Mouse (Mus musculus) intestine, embryonic 16.5 days (tissue): ENCODE data around the gene St7. TPM values are rescaled to one million over a fixed set of nuclear protein-coding genes. Genes with fewer than 3 reads are reported as not detected.

Source experiments
- ATAC-seq: fragments of 200-750 bp; cut with Nextera tagmentation; 2 replicates; pipeline ENCODE4 v1.8.0; 2017; ENCODE audit warnings: moderate TSS enrichment, moderate library complexity
- H3K27ac ChIP-seq: fragments of 300-500 bp; sonication (generic); 2 replicates; pipeline ENCODE4 v1.5.1; 2014; ENCODE audit warnings: mild to moderate bottlenecking, low read length
- H3K27me3 ChIP-seq: fragments of 300-500 bp; sonication (generic); replicated peaks from 2 replicates; pipeline ENCODE4 v1.6.1; 2014; ENCODE audit warnings: low read length, control low read depth, mixed read lengths; ENCODE audit not compliant: control insufficient read depth, insufficient read depth
- H3K36me3 ChIP-seq: fragments of 300-500 bp; sonication (generic); 2 replicates; pipeline ENCODE4 v1.6.1; 2014; ENCODE audit warnings: low read length, control low read depth; ENCODE audit not compliant: control insufficient read depth, insufficient read depth
- H3K4me1 ChIP-seq: fragments of 300-500 bp; sonication (generic); 2 replicates; pipeline ENCODE4 v1.6.1; 2014; ENCODE audit warnings: low read length, control low read depth, mixed read lengths; ENCODE audit not compliant: control insufficient read depth, insufficient read depth
- H3K4me2 ChIP-seq: fragments of 300-500 bp; sonication (generic); 2 replicates; pipeline ENCODE4 v1.6.1; 2014; ENCODE audit warnings: low read depth, low read length, control low read depth
- H3K4me3 ChIP-seq: fragments of 300-500 bp; sonication (generic); 2 replicates; pipeline ENCODE4 v1.5.1; 2014; ENCODE audit warnings: mild to moderate bottlenecking, low read length
- H3K9ac ChIP-seq: fragments of 300-500 bp; sonication (generic); 2 replicates; pipeline ENCODE4 v1.6.1; 2014; ENCODE audit warnings: low read depth, low read length
- H3K9me3 ChIP-seq: fragments of 300-500 bp; sonication (generic); 2 replicates; pipeline ENCODE4 v1.6.1; 2016; ENCODE audit warnings: low read length, control low read depth; ENCODE audit not compliant: control insufficient read depth
- WGBS: fragments of 180-500 bp; shearing (Covaris S2); extraction: QIAGEN DNeasy Blood & Tissue Kit; methylation state at CpG from one replicate; pipeline ENCODE4 v1.1.7; 2014; 5-methylcytosine and 5-hydroxymethylcytosine counted together
- polyA plus RNA-seq: library from polyadenylated mRNA; unstranded; fragments of >200 nt; fragmentation: Nextera tagmentation; extraction: Ambion mirVana; gene quantifications from 2 replicates; pipeline ENCODE4 v1.2.1, GENCODE M21; 2015

The St7 gene
- polyA plus RNA-seq, 1 experiment from 2014 or later = 20.5 TPM

DNA sequence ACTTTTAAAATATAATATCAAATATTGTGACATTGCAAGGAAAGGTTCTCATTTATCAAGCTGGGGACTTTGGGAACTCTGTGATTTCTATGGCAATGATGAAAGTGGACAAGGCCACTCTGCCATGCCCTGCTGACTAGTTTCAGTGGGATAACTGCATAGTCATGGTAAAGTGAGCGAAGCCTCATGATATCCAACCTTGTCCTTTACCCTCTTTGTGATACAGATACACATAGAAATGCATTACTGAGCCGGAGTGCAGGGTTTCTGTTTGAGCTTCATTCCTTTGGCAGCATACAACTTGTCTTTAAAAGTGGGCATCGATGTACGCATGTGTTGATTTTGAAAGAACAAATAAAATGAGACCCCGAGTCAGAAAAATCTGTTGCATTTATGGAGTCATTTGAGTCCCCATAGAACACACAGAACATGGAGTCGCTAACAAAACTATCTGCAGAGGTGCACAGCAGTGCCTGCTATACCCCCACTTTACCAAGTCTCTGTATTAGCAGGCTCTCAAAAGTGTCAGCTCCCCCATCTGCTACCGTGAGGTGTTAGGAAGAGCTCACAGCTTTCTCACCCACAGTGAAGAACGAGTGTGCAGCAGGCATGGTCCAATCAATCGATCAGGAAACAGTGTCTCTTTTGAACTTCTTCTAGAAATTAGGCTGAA lies 77.4 kb downstream of the St7 start:
- ATAC-seq = no peak
- H3K4me1 ChIP-seq = peaks cover 5% of the 10 kb centered on the region; the same call in 1 of the 2 replicates
- H3K4me3 ChIP-seq = no peak overlapping the region
- H3K36me3 ChIP-seq = no peaks in the 10 kb centered on the region
- no peak overlapping the region for H3K9ac ChIP-seq
- H3K27ac ChIP-seq = no peak overlapping the region
- no peaks in the 10 kb centered on the region for H3K9me3 ChIP-seq
- 78% methylated on average over 9 of the region's 9 CpGs for WGBS
- no peak overlapping the region for H3K4me2 ChIP-seq
- no peaks in the 10 kb centered on the region for H3K27me3 ChIP-seq

- H3K9ac ChIP-seq = no peak overlapping the region
- peaks cover 5% of the 10 kb centered on the region; the same call in 1 of the 2 replicates for H3K4me1 ChIP-seq
- 45% methylated on average over 8 of the region's 8 CpGs for WGBS
- H3K27me3 ChIP-seq = no peaks in the 10 kb centered on the region
- no peaks in the 10 kb centered on the region for H3K36me3 ChIP-seq
- no peak for ATAC-seq
- no peak overlapping the region for H3K27ac ChIP-seq
- H3K4me2 ChIP-seq = no peak overlapping the region
- no peak overlapping the region for H3K4me3 ChIP-seq
- no peaks in the 10 kb centered on the region for H3K9me3 ChIP-seq
These were observed 78.1 kb downstream of the St7 start for GRCm38 (mm10) chr6:17770645-17771345.

- no peak overlapping the region for H3K4me2 ChIP-seq
- no peak overlapping the region for H3K4me3 ChIP-seq
- no peak overlapping the region for H3K9ac ChIP-seq
- no peaks in the 10 kb centered on the region for H3K36me3 ChIP-seq
- ATAC-seq = no peak
- no peaks in the 10 kb centered on the region for H3K9me3 ChIP-seq
- no peak overlapping the region for H3K27ac ChIP-seq
- 78% methylated on average over 1 of the region's 1 CpGs for WGBS
- H3K27me3 ChIP-seq = no peaks in the 10 kb centered on the region
- H3K4me1 ChIP-seq = peaks cover 5% of the 10 kb centered on the region; the same call in 1 of the 2 replicates
These were observed 78.7 kb downstream of the St7 start for GRCm38 (mm10) chr6:17771456-17771855.

- H3K4me3 ChIP-seq = no peak overlapping the region
- no peaks in the 10 kb centered on the region for H3K9me3 ChIP-seq
- ATAC-seq = peak; percentile 71
- H3K27ac ChIP-seq = no peak overlapping the region
- H3K4me2 ChIP-seq = no peak overlapping the region
- WGBS = 50% methylated on average over 3 of the region's 3 CpGs
- H3K27me3 ChIP-seq = no peaks in the 10 kb centered on the region
- H3K4me1 ChIP-seq = peaks cover 7% of the 10 kb centered on the region; the same call in 1 of the 2 replicates
- no peaks in the 10 kb centered on the region for H3K36me3 ChIP-seq
- no peak overlapping the region for H3K9ac ChIP-seq
These were observed 79.8 kb downstream of the St7 start for GRCm38 (mm10) chr6:17772514-17772913.

- peaks cover 7% of the 10 kb centered on the region; the same call in 1 of the 2 replicates for H3K4me1 ChIP-seq
- no peak overlapping the region for H3K9ac ChIP-seq
- no peak overlapping the region for H3K4me2 ChIP-seq
- H3K27ac ChIP-seq = no peak overlapping the region
- H3K4me3 ChIP-seq = no peak overlapping the region
- ATAC-seq = no peak
- H3K36me3 ChIP-seq = no peaks in the 10 kb centered on the region
- 76% methylated on average over 7 of the region's 7 CpGs for WGBS
- H3K9me3 ChIP-seq = no peaks in the 10 kb centered on the region
- H3K27me3 ChIP-seq = no peaks in the 10 kb centered on the region
These were observed 83.3 kb downstream of the St7 start for GRCm38 (mm10) chr6:17776041-17776440.

GRCm38 (mm10) chr6:17777018-17777799 lies 84.5 kb downstream of the St7 start:
- H3K4me3 ChIP-seq = no peak overlapping the region
- no peak overlapping the region for H3K9ac ChIP-seq
- no peak overlapping the region for H3K4me2 ChIP-seq
- no peaks in the 10 kb centered on the region for H3K36me3 ChIP-seq
- no peaks in the 10 kb centered on the region for H3K27me3 ChIP-seq
- no peaks in the 10 kb centered on the region for H3K9me3 ChIP-seq
- ATAC-seq = no peak
- peaks cover 7% of the 10 kb centered on the region; the same call in 1 of the 2 replicates for H3K4me1 ChIP-seq
- no peak overlapping the region for H3K27ac ChIP-seq
- 81% methylated on average over 6 of the region's 6 CpGs for WGBS

GRCm38 (mm10) chr6:17778648-17779202 lies 86.0 kb downstream of the St7 start:
- Histone ChIP-seq H3K9me3 (no peaks in the 10 kb centered on the region), H3K27ac (no peak overlapping the region), H3K36me3 (no peaks in the 10 kb centered on the region), H3K9ac (no peak overlapping the region), H3K4me2 (no peak overlapping the region), H3K27me3 (no peaks in the 10 kb centered on the region), H3K4me3 (no peak overlapping the region), H3K4me1 (0 out of 2 replicates have a peak, but pooled peaks cover 2% of the 10 kb centered on the region)
- 82% methylated on average over 3 of the region's 3 CpGs for WGBS
- ATAC-seq = no peak

DNA sequence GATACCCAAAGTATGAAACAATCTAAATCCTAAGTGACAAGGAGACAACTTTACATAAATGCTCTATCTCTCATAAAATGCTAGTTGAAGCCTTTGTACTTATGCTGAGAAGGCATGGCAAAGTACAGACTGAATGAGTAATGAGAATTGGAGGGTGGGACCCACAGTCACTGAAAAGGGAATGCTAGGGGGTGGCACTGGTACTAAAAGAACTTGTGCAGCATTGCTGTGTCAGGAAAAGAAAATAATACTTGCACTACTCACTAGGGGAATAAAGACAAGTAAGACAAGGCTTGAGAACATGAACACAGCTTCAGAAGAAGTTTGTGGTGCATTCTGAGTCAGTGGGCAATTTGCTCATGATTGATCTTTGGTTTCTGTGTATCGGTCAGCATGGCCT lies 90.8 kb downstream of the St7 start:
- H3K9ac ChIP-seq = no peak overlapping the region
- no peak for ATAC-seq
- WGBS = 87% methylated on average over 1 of the region's 1 CpGs
- no peaks in the 10 kb centered on the region for H3K4me1 ChIP-seq
- no peak overlapping the region for H3K27ac ChIP-seq
- H3K4me2 ChIP-seq = no peak overlapping the region
- no peak overlapping the region for H3K4me3 ChIP-seq
- H3K36me3 ChIP-seq = no peaks in the 10 kb centered on the region
- no peaks in the 10 kb centered on the region for H3K9me3 ChIP-seq
- no peaks in the 10 kb centered on the region for H3K27me3 ChIP-seq

- no peak overlapping the region for H3K4me3 ChIP-seq
- ATAC-seq = no peak
- H3K9me3 ChIP-seq = no peaks in the 10 kb centered on the region
These were observed 91.8 kb downstream of the St7 start for GRCm38 (mm10) chr6:17784523-17784922.

More at GRCm38 (mm10) chr6:17784523-17784922, 91.8 kb downstream of the St7 start:
- 71% methylated on average over 5 of the region's 5 CpGs for WGBS
- H3K4me1 ChIP-seq = no peaks in the 10 kb centered on the region
- H3K36me3 ChIP-seq = no peaks in the 10 kb centered on the region
- H3K4me2 ChIP-seq = no peak overlapping the region
- H3K9ac ChIP-seq = no peak overlapping the region
- no peaks in the 10 kb centered on the region for H3K27me3 ChIP-seq
- no peak overlapping the region for H3K27ac ChIP-seq
